Mouse (Mus musculus): ENCODE data around the gene Sh3gl2. TPM values are rescaled to one million over a fixed set of nuclear protein-coding genes. Genes with fewer than 3 reads are reported as not detected.

Gene Sh3gl2
- total RNA-seq, 1 experiment from 2014 or later = not detected

DNA sequence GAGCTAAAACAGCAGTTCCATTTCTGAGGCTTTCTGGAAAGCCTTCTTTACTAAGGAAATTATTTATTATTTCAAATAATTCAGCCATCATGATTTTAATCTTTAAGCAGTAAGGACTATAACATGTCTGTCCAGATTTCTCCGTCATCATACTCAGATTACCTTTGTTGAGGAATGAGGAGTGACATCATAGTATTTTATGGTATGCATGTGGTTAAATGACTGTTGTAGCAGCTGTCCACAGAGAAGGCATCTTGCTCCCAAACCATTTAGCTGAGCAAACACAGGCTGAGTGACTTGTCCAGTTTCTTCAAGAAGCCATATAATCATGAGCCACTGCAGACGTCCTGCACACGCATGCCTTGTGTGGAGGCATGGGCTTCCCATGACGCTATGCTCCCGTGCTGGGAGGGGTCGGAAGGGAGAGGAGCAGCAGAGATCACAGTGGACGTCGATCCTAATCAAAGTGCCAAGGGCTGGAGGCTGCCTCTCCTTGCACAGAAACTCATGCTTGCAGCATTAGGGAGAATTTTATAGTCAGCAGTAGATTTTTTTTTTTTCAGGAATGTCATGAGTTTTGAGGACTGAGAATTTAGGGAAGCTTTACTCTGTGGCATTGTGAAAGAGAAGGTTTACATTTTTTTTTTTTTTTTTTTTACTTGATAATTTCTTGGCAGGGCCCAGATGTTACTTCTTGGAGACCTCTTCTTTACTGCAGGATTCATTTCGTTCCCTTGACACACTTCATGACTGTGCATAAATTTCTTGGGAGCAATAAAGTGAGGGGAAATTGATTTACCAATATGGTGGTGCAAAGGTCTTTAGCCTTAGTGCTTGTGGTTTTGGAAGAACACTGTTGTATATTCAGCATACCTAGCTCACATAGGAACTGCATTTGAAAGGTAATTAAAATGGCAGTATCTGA lies 23.0 kb downstream of the Sh3gl2 start:
- no peak for ATAC-seq (replicated peaks; ENCODE audit: low read depth, poor library complexity, severe bottlenecking)

DNA sequence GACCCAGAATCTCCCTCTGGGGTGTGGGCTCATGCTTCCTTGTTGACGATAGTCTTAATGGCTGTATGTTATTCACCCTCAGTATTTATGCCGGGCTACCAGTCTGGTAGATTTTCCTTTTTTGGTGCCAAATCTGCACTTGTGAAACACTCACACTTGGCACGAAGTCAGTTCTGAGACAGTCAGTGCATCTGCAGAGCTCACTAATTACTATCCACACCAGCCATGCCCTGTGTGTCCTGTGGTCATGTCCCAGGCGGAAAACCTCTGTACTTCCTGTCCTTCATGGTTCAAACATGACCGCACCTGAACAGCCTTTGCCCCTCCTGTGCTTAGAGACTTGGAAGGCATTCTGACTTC lies 23.6 kb downstream of the Sh3gl2 start:
- ATAC-seq (replicated peaks; ENCODE audit: low read depth, poor library complexity, severe bottlenecking) = no peak

DNA sequence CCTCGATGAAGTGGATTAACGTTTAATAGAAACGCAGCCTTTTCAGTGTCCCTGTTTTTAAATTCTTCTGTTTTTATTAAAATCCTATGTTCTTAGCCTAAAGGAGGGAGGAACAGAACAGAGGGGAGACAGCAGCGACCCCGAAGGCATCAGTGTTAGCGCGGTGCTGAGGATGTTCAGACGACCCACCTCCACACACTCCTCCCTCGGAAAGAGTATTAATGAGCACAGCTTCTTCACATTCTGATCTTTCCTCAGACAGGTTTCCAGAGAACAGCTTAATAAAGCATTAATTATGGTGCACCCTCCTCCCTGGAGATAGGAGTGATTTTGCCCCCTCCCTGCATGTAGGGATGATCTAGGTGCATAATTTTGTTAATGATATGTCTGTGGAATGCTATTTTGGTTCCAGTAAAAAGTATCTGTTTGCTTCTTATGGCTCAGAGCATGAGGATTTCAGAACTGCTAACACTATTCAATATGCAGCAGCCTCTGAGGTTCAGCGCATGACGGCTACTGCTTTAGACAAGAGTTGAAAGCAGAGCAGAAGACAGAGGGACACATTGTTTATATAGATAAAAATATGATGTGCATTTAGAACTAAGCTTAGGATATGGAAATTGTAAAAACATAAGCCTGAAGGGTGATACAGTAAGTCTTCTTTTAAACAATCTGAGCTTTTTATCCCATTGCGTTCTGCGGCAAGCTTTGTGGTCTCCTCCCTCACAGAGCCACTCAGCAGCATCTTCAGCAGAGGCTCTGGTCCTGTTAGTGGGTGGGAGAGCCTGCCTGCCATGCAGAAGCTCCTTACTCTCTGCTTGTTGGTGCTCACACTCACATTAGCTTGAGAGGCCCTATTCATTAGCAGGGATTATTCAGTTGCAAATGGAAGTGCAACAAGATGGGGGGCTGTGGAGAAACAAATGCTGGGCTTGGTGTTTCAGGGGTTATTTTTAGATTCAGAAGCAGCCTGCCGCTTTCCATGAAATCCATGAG lies 27.8 kb downstream of the Sh3gl2 start:
- no peak for ATAC-seq (replicated peaks; ENCODE audit: low read depth, poor library complexity, severe bottlenecking)

DNA sequence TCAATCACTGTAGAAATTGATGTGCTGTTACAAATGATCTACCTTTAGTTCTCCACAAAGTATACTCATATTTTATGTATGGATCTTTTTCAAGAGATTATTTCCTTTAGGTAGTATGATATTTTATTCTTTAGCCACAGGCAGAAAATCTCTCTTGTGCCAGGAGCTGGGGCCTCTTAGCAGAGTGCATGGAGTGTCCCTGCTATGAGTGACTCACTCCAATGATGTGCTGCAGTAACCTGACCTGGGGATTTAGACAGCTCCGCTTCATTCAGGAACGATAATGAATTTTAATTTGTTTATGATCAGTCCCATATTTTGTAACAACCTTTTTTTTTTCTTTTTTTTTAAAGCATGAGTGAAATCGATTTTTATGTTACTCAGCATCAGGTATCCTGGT lies 36.7 kb downstream of the Sh3gl2 start:
- no peak for ATAC-seq (replicated peaks; ENCODE audit: low read depth, poor library complexity, severe bottlenecking)

DNA sequence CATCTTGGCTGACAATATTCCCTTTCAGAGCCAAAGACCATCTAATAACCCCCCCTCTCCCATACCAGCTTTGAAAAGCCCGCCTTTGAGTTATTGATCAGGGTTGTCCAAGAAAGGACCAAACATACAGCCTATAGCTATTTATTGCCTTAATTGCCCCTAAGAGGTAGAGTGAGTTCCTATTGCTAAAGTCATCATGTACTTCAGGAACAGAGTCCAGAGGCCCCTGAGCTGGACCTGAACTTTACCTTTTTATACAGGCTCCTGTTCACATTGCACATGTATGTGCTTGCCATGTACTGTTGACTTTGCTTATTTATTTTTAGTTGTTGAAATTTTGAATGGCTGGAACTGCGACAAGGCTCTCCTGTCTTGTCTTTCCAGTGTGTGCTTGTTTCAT lies 37.6 kb downstream of the Sh3gl2 start:
- ATAC-seq (replicated peaks; ENCODE audit: low read depth, poor library complexity, severe bottlenecking) = no peak

DNA sequence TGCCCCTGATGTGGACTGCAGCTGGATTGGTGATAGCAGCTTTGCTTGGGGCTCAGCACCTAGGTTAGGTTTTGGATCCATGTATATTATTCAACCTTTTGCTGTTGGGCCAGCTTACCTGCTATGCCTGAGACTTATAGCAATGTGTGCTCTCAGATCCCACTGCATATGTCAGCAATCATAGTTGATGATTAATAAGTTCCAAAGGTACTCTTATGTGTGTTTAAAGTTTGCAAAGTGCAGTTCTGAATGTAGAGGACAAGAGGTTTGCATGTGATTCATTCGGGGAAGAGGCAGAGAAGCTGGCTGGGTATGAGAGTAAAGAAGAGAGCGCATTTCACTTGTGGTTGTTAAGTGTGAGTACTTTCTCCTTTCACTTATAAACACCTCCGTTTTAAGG lies 43.7 kb downstream of the Sh3gl2 start:
- no peak for ATAC-seq (replicated peaks; ENCODE audit: low read depth, poor library complexity, severe bottlenecking)

DNA sequence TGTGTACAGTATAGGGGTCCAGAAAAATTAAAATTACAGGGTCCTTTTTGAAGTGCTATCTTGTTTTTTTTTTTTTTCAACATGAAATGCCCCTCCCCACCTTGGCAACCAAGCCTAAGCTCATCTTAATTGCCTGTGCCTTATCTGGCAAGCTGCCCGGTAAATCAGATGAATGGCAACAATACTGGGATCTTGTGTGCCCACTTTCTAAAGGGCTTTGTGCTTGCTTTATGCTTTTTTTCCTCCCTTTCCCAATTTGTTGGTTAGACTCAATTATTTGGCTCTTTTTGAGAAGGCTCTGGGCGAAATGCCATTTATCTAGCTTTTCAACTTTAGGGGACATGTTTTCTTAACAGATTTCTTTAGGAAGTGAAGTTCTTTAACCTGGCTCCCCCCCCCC lies 45.3 kb downstream of the Sh3gl2 start:
- ATAC-seq (replicated peaks; ENCODE audit: low read depth, poor library complexity, severe bottlenecking) = no peak

DNA sequence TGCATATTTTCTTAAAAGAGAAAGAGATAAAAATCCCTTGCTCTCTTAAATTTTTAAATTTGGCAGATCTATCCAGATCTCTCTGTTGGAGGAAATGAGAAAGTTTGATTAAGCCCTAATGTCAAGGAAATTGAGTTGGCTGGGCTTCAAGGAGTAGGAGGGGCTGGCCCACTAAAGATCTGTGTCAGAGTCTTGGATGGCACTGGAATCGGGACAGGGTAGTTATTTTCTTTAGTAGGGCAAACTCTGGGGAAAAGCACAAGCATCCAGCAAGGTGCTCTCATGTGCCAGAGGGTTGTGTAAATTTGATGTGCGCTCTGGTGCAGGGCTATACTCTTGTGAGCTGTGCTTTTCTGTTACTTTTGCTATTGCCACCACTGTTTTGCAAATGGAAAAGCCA lies 45.9 kb downstream of the Sh3gl2 start:
- no peak for ATAC-seq (replicated peaks; ENCODE audit: low read depth, poor library complexity, severe bottlenecking)

DNA sequence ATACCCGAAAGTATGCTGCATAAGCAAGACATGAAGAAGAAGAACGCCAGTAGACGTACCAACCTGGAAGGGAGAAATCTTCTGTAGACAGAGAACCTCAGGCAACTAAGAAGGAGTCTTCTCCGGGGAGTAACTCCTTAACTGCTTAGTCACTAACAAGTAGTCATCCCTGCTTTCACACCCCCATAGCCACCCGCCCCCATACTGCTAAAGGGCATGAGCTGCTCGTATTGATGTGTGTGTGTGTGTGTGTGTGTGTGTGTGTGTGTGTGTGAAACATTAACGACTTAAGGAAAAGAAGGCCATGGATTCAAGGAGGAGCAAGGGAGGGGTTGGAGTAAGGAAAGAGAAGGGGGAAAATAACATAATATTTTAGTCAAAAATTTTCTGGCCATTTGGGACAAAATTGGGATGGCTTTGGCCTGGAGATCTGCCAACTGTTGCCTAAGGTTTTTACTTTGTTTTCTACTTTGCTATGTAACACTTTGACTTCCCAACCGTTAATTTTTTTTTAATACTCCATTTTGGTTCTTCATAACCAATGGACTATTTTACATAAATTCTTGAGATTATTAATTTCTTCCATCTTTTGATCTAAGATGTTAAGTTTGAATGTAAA lies 51.0 kb downstream of the Sh3gl2 start:
- ATAC-seq (replicated peaks; ENCODE audit: low read depth, poor library complexity, severe bottlenecking) = no peak

DNA sequence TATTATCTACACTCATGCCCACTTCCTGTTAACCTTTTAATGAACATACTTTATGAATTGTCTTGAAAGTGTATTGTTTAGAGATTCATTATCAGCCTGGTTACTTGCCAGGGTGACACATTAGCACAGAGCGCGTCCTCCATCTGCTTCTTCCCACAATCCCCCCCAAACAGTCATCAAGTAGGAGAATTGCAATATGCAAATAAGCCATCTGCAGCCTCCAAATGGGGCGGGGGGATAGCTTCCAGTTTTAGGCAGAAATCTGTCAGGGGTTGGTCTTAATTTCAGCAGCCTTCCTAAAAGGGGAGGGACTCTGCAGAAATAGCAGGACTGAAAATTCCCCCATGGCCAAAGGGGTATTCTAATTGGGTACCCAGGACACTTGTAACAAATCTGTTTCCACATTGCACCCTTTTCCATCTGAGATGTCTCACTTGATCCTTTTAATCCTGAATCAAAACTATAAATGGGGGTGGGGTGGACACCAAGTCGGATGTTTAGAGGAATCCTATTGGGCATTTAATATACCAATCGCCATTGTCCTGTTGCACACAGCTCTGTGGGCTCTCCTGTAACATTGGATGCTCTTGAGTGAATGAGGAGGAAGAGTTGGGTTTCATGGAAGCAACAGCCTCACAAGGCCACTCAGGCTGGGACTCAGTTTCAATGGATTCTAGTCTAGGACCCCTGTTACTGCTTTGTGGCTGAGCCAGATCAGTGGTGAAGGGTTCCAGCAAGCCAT lies 51.7 kb downstream of the Sh3gl2 start:
- no peak for ATAC-seq (replicated peaks; ENCODE audit: low read depth, poor library complexity, severe bottlenecking)

DNA sequence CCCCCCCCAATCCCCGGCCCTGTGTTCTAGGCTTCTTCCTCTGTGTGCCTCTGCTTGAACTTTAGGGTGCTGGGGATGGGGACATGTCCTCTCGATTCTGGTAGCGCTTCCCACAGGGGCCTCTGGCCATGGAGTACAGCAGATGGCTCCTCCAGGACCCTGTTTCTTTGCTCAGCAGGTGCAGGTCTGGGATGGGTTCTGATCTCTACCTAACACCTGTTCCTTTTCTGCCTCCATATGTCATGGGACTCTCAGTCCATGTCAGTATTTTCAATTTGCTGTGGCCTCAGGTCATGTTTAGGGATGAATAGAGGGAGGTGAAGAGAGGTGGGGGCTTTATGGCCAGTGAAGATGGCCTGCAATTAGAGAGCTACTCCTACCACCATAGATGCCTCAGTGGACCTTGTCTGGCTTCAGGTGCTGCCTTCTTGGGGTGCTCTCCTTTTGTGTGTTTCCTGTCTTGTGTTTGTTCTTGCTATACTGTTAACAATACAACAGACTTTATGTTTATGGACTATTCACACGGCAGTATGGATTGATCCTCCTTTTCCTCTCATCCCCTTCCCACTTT lies 52.9 kb downstream of the Sh3gl2 start:
- no peak for ATAC-seq (replicated peaks; ENCODE audit: low read depth, poor library complexity, severe bottlenecking)

DNA sequence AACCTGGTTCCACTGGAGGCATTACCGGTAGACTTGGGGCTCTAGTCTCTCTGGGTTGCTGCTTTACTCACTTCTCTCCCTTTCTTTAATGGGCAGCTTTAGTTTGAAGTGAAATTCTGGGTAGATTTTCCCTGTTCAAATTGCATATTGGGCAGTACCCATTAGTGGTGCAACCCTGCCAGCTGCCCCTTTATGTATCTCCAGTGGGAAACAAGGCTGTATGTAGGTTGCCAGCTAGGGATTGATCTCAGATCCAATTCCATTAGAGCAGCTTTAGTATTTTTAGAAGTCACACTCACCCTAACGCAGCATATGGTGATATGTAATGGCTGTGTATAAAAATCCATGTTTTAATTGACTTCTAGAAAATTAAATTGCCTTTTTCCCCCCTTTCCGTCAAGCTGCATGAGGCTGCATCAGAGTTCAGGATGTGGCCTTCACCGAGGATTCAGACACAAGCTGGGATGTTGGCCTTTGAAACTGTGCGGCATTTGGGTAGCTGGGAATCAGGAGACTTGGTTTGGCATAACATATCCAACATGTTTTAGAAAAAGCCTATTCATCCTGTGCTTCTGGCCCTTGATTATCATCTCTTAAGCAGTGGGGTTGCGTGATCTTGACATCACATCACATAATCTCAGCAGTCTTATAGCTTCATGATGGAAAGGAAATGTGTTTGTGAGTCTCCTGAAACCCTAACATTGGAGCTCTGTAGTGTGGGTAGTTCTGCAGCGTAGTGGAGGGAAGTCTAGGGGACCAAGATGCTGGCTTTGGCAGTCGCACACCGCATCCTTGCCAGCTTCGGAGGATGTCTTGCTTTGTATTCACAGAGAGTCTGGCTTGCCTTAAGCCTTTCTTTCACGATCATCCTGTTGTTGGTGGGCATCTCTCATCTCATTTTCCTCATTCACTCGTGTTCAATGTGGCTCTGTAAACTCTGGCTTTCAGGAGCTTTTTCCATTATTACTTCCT lies 56.0 kb downstream of the Sh3gl2 start:
- no peak for ATAC-seq (replicated peaks; ENCODE audit: low read depth, poor library complexity, severe bottlenecking)

DNA sequence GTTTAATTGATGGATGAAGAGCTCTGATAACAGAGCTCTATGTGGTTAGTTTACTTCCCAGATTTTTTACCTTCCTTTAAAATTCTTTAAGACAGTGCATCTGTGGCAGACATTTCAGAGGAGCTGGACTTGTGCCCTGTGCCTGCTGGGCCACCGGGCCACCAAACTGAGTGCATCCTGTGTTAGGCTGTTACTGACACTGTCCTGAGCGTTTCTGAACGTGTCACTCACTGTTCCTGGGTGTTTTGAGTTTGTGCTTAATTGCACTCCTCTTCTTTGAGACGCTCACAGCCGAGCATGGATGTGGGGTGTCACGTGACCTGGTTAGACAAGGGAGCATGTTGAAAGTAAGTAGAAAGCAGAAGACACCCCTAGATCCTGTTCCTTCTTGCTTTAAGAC lies 57.2 kb downstream of the Sh3gl2 start:
- ATAC-seq (replicated peaks; ENCODE audit: low read depth, poor library complexity, severe bottlenecking) = no peak

DNA sequence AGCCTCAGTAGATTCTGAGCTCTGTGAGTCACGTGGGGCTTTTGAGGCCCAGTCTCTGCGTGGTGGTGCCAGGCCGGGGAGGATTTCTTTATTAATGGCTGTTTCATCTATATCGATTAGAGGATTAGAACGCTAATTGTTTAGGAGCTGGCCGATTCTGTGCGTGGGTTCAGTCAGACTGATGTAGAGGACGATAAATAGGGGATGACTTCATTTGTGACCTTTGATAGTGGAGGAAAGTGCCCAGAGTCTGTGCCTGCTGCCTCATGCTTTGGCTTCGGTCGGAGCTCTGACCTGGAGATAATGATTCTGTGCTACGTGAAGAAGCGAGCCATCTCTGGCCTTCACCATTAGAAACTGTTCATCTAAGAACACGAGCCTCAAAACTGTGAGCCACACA lies 57.7 kb downstream of the Sh3gl2 start:
- ATAC-seq (replicated peaks; ENCODE audit: low read depth, poor library complexity, severe bottlenecking) = no peak

DNA sequence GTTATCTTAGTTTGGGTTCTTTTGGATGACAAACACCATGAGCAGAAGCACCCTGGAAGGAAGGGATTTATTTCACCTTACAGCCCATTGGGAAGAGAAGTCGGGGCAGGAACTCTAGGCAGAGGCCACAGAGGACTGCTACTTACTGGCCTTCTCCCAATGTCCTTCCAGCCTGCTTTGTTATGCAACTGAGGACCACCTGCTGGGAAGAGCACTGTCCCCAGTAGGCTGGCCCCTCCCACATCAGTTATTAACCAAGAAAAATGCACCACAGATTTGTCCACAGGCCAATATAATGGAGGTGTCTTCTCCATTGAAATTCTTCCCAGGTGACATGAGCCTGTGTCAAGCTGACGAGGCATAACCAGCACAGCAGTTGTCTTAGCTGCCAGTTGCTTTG lies 62.5 kb downstream of the Sh3gl2 start:
- ATAC-seq (replicated peaks; ENCODE audit: low read depth, poor library complexity, severe bottlenecking) = no peak

DNA sequence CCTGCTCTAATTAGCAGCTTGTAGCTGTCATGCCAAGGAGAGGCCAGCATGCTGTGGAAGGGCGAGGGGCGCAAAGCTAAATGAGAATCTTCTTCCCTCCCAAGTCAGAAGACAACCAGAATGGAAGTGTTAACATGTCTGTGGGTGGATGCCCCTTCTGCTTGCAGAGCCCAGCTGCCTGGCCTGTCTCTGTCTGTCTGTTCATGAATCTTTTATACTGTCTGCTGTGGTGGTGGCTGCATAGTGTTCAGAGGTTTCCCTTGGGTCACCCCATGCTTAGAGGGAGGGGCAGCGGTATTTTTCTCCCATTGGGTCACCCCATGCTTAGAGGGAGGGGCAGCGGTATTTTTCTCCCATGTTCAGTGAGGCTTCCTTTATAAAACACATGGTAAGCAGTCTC lies 68.0 kb downstream of the Sh3gl2 start:
- no peak for ATAC-seq (replicated peaks; ENCODE audit: low read depth, poor library complexity, severe bottlenecking)

DNA sequence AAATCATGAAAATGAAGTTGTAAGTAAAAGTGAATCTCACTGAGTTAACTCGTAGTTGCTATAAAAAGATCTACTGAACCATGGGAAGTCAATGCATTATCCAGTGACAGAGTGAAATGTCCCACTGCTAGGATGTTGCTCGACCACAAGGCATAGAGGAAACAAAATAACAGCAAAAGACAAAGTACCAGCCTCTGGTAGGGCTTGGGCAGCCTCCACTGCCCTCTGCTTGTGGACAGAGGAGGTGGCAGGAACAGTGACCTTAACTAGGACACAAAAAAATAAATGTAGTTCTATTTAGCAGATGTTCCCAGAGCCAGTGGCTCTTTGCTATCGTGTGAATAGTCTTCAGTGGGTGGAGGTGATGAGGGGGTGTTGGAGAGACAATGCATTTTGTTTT lies 68.5 kb downstream of the Sh3gl2 start:
- no peak for ATAC-seq (replicated peaks; ENCODE audit: low read depth, poor library complexity, severe bottlenecking)

DNA sequence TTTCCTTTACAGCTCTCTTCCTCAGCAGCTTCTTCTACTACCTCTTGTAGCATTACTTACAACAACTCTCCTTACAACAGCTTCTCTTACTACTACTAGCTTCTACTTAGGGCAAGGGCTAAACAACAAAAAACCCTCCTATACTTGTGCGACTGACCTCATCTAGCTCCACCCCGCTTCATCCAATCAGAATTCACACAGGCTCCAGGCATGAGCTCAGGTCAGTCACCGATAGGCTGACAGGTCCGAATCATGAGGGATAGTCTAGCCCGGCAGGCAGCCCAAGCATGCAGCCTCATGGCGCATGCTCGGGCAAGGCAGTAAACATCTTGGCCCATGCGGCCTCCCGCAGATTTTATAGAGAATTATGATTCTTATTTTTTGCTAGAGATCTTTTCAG lies 78.2 kb downstream of the Sh3gl2 start:
- no peak for ATAC-seq (replicated peaks; ENCODE audit: low read depth, poor library complexity, severe bottlenecking)

DNA sequence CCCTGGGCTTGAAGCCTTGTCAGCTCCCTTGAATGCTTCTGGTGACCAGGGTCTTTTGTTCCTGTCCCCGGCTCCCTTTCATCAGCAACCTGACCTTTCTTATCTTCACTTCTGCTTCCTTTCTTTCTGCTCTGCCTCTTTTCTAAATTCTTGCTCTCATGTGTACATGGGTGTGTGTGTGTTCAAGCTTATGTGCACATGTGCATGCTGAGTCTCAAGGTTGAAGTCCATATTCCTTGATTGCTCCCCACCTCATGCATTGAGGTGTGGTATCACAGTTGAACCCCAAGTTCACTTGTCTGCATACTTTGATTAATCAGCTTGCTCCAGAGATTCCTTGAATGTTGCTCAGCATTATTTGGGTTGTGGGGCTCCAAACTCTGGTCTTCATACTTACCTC lies 85.1 kb downstream of the Sh3gl2 start:
- no peak for ATAC-seq (replicated peaks; ENCODE audit: low read depth, poor library complexity, severe bottlenecking)

Measured in common myeloid progenitor, adult 5-6 weeks (primary cell).